Mouse (Mus musculus) cerebellum, adult (tissue): ENCODE results near the gene Nubpl.

Source experiments
- ATAC-seq: cut with Nextera tagmentation; 2 replicates; pipeline ENCODE4 v1.9.2; 2017; ENCODE audit warnings: mild to moderate bottlenecking, moderate library complexity, mixed read lengths; ENCODE audit not compliant: insufficient number of reproducible peaks, low FRiP score, low TSS enrichment

Nubpl gene

DNA sequence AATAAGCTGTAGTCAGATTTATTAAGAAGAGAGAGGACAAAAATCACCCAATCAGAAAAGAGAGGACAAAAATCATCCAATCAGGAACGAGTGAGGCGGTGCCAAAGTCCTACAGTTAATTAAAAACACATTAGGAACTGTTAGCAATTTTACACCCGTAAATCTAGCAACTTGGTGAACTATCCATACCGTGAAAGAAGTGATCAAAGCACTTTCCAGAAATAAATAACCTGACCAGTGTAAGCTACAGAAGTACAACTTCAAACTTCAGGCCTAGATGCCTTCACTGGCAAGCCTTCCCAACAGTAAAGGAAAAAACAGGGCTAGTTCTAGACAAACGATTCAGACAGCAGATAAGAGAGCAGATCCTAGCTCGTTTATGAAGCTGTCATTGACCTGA lies 220.1 kb downstream of the Nubpl start:
- ATAC-seq = no peak

DNA sequence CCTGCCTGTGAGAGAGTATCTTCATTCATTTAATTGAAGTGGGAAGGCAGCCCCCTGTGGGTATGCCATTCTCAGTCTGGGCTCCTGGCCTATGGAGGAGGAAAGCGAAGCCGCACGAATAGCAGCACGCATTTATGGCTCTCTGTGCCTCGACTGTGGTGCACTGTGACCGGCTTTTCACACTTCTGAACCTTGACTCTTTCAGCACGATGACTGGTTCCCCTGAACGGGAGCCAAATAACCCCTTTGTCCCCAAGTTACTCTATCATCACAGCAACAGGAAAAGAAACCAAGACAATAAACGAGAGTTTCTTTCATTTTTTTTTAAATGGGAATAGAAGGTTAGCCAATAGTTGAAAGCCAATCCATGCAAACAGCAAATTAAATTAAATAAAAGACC lies 220.9 kb downstream of the Nubpl start:
- no peak for ATAC-seq

DNA sequence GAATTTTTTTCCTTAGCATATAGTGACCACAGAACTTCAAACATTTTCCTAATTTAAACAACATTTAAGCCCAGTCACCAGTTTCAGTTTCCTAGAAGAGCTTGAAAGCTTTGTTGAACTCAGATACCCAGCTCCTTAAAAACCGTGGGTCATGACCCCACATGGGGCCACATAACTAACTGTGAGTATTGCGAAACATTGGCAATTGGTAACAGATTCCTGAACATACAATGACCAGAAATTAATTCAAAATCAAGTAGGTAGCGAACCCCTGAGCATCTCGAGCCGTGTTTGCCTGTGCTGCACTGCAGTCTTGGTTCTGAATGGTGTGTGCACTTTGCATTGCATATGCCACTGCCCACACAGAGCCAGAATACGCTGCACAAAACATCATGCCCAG lies 221.6 kb downstream of the Nubpl start:
- no peak for ATAC-seq

DNA sequence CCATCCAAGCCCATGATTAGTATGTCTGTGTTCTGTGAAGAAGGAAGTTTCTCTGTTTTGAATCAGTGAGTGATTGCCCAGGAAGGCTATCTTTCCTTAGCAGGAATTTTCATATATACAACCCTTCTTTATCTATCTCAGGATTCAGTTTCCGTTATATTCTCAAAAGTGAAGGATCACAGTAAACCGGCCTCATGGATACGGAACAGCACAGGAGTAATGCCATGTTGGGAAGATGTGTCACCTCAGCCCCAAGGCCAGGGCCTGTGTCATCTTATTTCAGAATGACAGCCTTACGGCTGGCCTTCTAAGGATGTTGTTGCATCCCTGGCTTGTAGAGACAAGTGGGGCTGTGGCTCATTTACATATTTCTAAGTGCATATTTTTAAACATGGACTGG lies 231.0 kb downstream of the Nubpl start:
- no peak for ATAC-seq

DNA sequence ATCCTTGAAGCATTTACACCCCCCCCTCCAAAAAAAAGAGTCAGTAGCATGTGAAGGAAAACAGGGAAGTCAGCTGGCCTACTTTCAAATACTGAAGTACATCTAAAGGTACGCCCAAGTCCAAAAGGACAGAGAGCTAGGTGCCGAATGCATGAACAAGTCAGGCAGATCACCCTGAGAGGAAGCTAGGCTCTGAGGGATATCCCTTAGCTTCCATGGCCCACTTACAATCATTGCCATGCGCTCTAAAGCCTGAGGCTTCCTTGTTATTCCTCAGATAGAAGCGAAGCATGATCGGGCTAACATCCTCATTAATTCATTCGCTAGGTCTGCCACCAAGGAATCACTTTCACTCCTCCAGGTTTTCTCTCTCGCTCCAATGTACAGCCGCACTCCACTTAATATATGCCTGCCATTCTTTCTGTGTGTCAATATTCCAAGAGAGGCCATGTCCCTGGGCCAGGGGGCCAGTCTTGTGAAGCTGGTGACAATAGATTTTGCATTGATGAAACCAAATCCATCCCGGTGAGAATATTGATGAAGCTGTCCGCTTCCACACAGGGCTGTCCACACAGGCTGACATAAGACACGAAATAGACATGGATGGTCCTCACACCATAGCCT lies 237.7 kb downstream of the Nubpl start:
- ATAC-seq = no peak

DNA sequence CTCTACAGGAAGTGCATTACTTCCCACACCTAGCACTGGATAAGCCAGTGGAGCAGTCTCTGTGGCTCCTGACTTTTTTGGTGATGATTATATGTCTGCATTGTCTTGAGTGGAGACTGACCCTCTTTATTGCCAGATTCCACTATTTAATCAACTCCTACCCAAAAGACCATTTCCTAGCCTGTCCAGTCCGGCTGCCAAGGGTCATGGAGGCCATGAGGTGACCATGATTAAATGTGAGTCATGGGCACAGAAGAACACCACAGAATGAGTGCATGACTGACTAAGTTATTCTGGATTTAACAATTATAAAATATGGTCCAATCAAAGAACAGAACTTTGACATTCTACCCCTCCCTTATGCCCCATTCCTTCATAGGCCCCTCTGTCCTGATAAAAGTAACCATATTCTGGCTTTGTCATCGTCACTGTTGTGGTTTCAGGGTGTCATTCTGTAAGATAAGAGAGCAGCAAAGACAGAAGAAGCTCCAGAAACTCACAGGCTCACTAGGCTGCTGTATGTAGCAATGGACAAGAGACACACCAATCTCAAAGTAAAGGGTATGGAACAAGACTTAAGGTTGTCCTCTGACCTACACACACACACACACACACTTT lies 240.7 kb downstream of the Nubpl start:
- ATAC-seq = no peak

DNA sequence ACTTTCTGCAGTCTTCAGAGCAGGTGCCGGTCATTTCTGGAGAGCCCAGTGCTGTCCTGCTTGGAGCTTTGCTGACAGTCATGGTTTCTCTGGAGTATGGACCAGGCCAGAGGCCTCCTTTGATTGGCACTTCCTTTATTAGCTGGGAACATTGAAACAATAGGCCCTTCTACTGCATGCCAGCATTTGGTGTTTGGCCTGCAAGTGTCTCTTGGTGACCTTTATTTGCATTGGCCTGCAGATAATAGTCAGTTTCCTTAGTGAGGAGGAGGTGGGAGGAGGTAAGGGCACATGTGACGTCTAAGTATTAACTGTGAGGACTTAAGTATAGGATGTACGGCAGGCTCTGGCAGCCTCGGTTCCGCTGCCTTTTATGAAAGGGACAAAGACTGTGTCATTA lies 249.1 kb downstream of the Nubpl start:
- ATAC-seq = no peak

DNA sequence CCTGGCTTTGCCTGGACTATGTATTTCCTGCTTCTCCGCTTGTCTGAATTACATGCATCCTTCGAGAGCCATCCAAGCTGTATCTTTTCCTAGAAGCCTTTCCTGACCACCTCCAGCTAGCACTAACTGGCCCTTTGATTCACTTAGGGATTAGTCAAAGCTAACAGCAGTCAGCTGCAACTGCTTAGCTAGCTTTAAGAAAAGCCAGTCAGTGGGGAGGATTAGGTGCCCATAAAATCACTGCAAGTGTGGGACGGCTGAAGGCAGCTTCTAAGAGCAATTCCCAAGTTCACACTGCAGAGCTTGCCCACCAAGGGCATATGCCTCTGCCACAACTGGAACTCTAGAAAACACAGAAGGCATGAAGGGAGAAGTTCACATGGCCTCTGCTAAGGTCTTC lies 252.7 kb downstream of the Nubpl start:
- no peak for ATAC-seq

DNA sequence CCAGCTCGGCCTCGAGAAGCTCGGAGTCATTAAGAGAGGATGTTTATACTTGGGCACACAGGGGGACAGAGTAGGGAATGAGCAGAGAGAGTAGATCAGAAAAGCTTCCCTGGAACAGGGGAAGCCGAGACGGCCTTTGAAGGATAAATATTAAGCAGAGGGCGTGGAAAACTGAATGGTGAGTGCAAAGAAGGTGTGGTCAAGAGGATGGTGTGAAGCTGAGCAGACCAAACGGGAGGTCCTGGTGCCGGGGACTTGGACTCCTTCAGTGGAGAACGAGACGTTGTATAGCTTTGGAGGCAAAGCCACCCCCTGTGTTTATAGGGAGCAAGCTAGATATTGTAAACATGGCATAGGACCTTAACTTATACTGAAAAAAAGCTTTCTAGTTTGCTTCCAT lies 261.9 kb downstream of the Nubpl start:
- no peak for ATAC-seq

DNA sequence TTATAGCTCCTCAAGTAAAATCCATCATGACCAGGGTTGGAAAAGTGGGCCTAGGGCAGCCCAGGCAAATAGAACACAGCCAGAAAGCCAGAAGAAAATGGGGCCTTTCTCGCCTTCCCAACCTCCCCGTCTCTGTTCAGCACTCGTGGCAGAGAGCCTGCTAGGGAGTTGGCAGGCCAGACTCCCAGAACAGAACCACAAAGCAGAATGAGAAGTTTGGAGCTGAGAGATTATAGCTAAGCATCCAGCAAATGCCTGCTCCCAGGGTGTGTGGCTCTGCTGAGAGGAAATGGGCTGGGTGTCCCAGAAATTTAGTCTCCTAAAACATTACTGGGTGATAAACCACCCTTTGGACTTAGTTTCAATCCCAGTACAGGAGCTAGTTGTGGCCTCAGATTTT lies 262.6 kb downstream of the Nubpl start:
- no peak for ATAC-seq

DNA sequence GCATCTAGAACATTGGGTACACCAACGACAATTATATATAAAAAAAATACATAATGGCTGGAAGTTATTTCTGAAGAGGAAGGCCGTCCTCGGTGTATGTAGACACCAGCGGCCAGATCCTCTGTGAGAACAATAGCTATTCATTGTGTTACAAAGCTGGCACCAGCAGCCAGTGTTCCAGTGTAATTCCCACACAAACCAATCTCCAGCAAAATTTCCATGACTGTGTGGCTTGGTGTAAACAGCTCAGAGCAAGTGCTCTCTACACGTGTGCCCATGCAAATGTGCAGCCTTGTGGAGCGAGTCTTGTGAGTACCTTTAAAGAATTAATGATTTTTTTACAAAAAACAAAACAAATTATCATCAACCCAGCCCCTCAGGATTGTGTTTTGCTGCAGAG lies 263.7 kb downstream of the Nubpl start:
- no peak for ATAC-seq
